Mouse (Mus musculus) layer of hippocampus, postnatal 36 days (tissue): ENCODE data around the gene Ifitm1. TPM values are rescaled to one million over a fixed set of nuclear protein-coding genes. Genes with fewer than 3 reads are reported as not detected.

ENCODE experiments used
- DNase-seq, 2 experiments: peaks; one replicate each; pipeline ENCODE4 v3.0.0; 2022
- total RNA-seq, 2 experiments: library from RNA; stranded (reverse); gene quantifications; 2 replicates each; pipeline ENCODE4 v1.2.3; 2021

Ifitm1 gene
- total RNA-seq, 2 experiments from 2014 or later, result 1.6 to 3.8 TPM

- no peak for DNase-seq
Measured at GRCm38 (mm10) chr7:140981704-140982103, 14.7 kb downstream of the Ifitm1 start.

GRCm38 (mm10) chr7:140982971-140983370 is 15.9 kb downstream of the Ifitm1 start:
- DNase-seq, result no peak

GRCm38 (mm10) chr7:140987182-140988138 is 20.4 kb downstream of the Ifitm1 start:
- DNase-seq, result no peak

DNA sequence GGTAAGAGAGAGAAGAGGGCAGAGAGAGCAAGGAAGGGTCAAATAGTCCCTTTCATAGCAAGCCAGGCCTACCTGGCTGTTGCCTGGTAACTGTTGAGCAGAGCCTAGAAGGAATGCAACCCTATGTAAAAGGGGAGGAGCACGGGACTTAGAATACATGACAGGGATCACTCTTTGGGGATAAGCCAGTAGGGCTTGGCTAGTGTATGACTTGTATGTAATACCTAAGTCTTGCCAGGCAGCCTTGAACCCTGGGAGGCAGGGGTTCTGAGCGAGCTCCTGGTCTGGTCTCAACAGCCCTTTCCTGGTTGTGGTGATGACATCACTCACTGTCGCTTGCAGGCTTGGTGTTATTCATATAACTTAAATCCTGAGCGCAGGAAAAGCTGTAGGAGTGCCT is 22.0 kb downstream of the Ifitm1 start:
- no peak for DNase-seq

- DNase-seq, result no peak
Measured at GRCm38 (mm10) chr7:140990185-140990584, 23.2 kb downstream of the Ifitm1 start.

- no peak for DNase-seq
Measured at GRCm38 (mm10) chr7:140990622-140991021, 23.6 kb downstream of the Ifitm1 start.

DNA sequence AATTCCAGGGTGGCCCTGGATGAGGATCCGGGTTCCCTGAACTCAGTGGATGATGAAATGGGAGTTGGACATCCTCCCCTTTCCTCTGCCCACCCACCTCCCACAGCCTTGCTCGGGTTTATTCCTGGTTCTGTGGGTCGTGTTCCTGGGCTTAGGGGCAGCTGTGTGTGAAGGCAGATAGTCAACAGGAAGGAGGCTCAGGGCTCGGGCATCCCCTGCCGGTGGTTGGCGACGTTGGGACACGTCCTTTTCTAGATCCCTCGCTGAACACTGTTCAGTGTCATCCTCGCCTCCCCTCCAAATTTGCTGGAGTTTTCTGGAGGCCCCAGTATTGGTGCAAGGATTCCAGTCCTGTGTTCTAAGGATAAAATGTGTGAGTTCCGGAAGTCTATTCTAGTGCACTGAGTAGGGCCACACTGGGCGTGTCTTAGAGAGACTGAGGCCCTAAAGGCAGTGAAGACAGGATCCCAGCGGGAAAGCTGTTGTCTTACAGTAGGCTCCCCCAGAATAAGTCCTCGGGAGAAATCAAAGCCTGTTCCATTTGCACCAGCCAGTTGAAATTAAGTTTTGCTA is 24.2 kb downstream of the Ifitm1 start:
- no peak for DNase-seq

- DNase-seq, result no peak
Measured at GRCm38 (mm10) chr7:140997817-140998216, 30.8 kb downstream of the Ifitm1 start.

GRCm38 (mm10) chr7:140998853-140999700 is 32.1 kb downstream of the Ifitm1 start:
- no peak for DNase-seq

DNA sequence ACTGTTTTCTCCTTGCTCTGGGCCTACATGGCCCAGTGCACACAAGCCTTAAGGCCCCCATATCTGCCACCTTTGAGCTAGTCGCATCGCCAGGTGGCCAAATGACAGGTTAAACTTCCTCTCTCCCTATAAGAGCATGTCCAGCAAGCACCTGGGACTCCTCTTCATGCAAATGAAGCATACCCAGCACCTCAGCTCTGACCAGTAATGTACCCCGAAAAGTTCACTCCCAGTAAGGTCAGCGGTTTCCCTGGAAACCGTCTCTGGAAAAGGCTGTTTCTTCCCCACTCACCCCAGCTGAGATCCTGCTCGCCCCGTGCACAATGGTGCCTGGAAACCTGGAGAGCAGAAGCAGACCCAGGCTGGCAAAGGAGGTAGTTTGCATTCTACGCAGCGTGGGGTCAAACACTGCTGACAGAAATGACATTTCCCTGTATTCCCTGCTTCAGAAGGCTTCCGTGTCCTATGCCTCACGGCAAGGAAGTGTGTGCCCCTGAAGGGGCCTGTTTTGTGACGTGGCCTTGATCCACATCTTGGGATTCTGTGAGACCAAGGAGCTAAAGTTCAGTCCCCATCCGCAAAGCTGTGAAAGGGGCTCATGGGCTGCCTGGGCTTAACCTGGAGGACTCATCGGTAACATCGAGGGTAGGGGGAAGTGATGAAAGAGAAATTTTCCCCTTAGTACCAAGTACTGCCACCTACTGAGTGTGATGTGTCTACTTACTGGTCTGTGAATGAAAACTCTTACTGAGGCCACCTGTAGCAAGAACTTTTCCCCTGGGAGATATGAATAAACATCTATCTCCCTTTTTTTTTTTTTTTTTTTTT is 34.1 kb downstream of the Ifitm1 start:
- DNase-seq, result no peak

DNA sequence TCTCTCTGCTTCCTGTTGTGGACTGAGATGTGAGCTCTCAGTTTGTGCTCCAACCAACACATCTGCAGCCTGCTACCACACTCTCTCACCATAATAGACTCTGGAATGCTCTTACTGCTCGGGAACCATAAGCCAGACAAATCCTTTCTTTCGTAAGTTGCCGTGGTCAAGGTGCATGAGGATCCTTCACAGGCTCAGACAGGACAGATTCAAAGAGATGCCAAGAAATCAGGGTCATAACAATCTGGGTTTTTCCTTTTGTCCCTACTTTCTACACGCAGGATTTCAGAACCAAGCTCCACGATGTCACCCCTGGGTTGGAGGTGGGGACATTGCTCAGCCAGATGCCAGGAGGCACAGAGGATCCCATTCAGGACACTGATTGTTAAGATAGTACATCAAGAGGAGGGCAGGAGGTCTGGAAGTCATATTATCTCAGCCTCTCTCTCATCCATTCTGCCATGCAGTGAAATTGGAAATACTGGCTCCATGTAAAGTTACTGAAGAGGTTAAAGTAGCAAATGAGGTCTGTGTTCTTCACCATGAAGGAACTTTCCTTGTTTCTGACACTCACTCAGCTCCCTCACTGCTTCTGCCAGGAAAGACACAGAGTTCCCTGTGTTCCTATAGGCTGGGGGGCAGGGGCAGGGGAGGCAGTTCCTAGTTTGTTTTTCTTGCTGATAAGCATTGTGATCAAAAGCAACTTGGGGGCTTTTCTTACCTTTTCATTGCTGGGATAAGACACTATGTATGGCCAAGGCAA is 36.4 kb downstream of the Ifitm1 start:
- DNase-seq, result no peak

DNA sequence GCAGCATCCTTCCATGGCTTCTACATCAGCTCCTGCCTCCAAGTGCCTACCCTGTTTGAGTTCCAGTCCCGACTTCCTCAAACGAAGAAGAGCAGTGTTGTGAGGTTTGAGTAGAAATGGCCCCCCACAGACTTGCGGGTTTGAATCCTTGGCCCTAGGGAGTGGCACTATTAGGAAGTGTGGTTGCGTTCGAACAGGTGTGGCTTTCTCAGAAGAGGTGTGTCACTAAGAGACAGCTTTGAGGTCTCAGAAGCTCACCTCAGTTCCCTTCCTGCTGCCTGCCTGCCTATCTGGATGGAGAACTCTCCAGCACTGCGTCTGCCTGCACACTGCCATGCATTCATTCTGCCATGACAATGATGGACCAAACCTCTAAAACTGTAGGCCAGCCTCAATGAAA is 39.4 kb downstream of the Ifitm1 start:
- no peak for DNase-seq

- DNase-seq, result peak in 1 of 2 experiments; percentile 20
Measured at GRCm38 (mm10) chr7:141006914-141007313, 39.9 kb downstream of the Ifitm1 start.

DNA sequence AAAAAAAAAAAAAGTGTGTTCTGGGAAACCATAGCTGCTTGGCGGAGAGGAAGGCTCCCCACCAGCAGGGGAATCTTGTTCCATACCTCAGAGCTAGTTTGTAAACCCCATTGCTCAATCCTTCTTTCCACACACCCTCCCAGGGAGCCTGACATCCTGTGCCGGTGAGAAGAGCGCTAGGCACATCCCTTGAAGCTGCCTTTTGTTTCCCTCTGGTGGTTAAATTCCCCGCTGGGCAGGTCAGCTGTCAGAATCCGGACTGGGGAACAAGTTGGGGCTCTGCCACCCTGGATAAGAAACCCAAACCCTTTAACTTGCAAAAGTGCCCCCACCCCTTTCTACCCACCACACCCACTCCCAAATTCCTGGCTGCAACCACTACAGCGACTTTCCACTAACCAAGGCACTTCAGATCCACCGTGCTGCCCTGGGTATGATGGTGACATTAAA is 41.3 kb downstream of the Ifitm1 start:
- no peak for DNase-seq

GRCm38 (mm10) chr7:141008938-141009660 is 42.1 kb downstream of the Ifitm1 start:
- peak; percentile 25 to 42 for DNase-seq

DNA sequence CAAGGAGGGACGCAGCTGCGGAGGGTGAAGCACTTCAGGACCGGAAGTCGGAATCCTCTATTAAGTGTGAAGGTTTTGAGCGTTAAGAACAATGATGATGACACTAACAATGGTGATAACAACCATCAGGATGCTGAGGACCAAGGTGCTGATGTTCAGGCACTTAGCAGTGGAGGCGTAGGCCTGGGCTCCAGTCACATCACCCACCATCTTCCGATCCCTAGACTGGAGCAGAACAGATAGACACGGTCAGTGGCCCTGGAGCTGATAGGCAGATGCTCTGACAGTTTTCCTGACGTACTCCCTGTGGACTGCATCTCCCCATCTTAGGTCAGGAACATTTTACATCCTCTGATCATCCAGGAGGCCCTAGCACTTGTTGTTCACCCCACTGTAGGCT is 42.6 kb downstream of the Ifitm1 start:
- DNase-seq, result no peak

GRCm38 (mm10) chr7:141010593-141010992 is 43.6 kb downstream of the Ifitm1 start, which contains the start of gene Ifitm3:
Gene Ifitm3 (minus strand): TSS chr7:141010770.
- DNase-seq, result no peak

DNA sequence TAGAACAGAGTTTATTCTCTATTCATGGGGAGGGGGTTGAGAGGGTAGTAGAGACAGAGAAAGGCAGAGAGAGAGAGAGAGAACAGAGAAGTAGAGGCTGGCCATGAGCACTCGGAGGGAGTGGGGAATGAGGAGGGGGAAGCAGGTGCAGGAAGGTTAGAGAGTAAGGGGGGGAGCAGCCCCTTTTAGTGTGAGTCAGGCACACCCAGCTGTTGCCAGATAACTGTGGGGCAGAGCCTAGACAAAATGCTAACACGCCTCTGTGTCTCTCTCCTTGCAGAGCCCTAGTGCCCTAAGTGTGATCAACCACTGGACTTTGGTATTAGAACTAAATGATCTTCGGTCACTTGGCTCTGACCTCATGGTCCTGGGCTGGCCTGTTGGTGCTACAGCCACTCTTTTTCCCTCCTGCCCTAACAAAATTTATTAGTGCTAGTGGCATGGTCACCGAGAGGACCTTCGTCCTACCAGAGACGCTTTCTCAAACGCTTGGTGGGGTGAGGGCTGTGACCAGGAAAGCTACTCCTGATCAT is 44.3 kb downstream of the Ifitm1 start:
- no peak for DNase-seq

GRCm38 (mm10) chr7:141016707-141017697 is 50.0 kb downstream of the Ifitm1 start:
- DNase-seq, result no peak
